Mouse (Mus musculus): ENCODE measurements around the gene Fbxw21.

The Fbxw21 gene

DNA sequence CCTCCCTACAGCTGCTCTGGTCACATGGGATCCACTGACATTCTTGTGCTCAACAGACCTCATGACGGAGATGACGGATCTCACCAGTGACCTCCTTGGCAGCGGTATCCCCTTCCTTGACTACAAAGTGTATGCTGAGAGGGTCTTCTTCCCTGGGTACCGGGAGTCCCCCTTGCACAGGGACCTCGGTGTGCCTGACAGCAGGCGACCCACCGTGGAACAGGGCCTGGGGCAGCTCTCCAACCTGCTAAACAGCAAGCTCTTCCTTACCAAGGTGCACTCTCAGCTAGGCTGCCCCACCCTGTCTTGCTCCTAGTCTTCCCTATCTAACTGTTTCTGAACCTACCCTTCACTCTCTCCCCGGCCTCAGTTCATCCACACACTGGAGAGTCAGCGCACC, 50.2 kb downstream of the Fbxw21 start:
- no peak for DNase-seq (ENCODE audit: extremely low read depth, low read depth)

DNA sequence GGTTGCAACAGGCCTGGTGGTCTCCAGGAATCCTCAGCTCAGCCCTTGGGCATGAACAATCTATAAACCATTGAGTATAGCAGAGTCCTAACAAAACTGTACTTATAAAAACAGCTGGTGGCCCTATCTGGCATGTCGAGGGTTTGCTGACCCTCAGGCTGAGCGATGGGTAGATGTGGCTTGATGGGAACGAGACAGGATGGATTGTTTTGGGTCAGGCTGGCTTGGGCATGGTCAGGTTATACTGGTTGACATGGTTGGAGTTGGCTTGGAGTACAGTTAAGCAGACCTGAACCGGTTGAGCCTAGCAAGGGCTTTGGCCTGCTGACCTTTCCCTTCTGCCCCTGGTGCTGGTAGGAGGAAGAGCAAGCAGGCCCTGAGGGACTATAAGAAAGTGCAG, 50.7 kb downstream of the Fbxw21 start:
- DNase-seq (ENCODE audit: extremely low read depth, low read depth), result no peak

DNA sequence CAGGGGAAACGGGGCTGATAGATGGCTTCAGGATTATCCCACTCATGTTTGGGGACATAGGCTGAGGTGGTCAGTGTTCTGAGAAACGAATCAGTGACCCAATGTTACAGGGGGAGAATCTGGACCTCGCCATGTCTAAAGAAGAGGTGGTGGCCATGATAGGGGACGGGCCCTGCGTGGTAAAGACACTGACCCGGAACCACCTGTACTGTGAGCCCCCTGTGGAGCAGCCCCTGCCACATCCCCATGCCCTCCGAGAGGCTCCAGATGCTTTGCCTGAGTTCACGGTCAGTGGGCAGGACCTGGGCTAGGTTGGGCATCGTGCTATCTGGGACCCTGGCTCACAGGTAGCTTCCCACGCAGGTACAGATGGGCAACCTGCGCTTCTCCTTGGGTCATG, 51.6 kb downstream of the Fbxw21 start:
- DNase-seq (ENCODE audit: extremely low read depth, low read depth), result no peak

DNA sequence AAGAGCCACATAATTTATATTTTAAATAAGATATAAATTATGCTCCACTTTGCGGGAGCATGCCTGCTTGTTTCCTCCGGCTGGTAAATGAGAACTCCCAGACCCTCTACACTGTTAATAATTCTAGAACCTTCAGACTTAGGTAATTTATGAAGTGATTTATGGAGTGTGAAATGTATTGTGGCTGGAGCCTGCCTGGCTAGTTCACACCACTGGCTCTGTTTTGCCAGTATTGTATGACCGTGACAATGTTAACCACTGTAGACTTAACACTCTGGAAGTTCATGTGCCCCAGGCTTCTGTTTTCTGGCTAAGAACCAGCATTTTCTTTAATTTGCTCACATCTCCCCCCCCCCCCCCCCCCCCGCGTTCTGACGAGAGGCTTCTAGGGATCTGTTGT, 54.5 kb downstream of the Fbxw21 start:
- no peak for DNase-seq (ENCODE audit: extremely low read depth, low read depth)

DNA sequence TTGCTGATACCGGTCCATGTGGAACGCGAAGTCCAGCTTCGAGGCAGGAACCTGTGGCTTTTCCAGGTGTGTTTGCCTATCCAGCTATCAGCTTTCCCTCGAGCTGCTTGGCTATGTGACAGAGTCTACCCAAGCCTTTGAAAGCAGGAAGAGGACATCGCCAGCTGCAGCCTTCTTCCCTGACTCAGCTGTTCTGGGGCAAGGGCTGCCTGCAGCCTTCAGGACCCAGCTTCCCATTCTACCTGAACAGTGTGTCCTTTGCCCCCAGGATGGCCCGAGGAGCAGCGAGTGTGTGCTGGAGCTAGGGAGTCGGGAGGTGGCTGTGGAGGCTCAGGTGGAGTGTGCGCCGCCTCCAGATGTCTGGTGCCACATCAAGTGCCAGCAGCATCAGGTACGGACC, 56.2 kb downstream of the Fbxw21 start:
- no peak for DNase-seq (ENCODE audit: extremely low read depth, low read depth)

DNA sequence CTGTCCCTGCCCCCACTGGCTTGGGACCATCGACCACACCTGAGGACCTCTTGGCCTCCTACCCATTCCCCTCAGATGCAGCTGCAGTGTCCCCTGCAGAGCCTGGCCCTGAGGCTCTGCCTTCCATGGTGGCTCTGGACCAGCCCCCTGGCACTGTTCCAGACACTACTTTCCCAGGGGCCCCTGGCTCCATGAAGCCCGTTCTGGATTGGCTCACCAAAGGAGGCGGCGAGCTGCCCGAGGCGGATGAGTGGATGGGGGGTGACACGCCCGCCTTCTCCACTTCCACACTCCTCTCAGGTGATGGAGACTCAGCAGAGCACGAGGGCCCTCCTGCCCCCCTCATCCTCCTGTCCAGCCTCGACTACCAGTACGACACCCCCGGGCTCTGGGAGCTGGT, 56.8 kb downstream of the Fbxw21 start:
- DNase-seq (ENCODE audit: extremely low read depth, low read depth), result no peak

DNA sequence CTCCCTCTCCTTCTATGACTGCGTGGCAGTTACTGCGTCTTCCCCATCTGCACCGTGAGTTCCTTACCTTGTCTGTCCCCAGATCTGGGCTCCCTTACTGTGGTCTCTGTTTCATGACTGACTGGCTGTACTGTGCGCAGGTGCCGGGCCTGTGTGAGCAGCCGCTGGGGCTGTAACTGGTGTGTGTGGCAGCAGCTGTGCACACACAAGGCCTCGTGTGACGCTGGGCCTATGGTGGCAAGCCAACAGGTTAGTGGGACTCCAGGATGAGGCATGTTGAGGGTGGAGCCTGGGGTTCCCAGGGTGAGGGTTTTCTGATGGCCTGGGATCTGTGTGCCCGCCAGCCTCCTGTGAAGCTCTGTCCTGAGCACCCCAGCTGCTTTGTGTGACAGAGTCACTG, 57.8 kb downstream of the Fbxw21 start:
- DNase-seq (ENCODE audit: extremely low read depth, low read depth), result no peak

DNA sequence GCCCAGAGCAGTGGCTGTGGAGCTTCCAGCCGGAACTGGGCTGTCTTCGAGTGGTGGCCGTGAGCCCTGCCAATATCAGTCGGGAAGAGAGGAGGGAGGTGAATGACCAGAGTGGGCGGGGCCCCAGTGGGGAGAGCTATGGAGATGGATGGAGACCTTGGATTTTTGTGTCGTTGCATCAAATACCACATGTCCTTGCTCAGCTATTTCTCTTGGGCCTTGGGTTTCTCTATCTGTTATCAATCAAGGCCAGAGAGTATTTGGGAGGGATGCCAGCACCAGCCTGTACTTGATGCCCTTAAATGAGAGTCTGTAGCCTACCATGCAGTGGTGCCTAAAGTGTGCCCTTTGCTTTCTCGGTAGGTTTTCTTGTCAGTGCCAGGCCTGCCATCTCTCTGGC, 58.6 kb downstream of the Fbxw21 start:
- DNase-seq (ENCODE audit: extremely low read depth, low read depth), result no peak

DNA sequence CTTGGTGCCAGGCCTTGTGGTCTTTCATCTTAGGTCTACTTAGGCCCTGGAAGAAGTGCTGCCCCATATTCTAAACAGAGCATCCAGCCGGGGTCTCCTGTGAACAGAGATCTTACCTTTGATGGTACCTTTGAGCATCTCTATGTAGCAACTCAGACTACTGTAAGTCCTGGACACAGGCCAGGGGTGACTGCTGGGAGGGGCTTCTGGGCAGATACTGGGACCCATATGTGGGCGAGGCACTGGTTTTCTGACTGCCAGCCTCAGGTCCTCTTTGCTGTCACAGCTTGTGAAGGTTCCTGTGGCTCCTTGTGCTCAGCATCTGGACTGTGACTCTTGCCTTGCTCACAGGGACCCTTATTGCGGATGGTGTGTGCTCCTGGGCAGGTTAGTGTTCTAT, 59.3 kb downstream of the Fbxw21 start:
- no peak for DNase-seq (ENCODE audit: extremely low read depth, low read depth)

DNA sequence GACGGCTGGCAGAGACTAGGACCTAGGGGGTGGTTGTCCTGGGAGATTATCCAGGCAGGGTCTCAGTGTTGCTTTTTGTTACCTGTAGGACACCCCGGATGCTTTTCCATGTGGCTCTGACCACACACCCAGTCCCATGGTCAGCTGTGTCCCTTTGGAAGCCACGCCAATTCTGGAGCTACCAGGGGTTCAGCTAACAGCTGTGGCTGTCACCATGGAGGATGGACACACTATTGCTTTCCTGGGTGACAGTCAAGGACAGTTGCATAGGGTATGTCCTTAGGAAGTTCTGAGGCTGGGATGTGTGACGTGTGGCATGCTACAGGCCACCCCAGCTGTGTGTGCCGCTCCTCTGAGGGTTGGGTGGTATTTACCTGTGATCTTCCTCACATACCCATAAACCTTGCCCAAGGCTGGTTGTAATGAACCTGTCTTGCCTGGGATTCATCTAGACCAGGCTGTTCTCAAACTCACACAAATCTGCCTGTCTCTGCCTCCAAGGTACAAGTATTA, 59.9 kb downstream of the Fbxw21 start:
- no peak for DNase-seq (ENCODE audit: extremely low read depth, low read depth)

DNA sequence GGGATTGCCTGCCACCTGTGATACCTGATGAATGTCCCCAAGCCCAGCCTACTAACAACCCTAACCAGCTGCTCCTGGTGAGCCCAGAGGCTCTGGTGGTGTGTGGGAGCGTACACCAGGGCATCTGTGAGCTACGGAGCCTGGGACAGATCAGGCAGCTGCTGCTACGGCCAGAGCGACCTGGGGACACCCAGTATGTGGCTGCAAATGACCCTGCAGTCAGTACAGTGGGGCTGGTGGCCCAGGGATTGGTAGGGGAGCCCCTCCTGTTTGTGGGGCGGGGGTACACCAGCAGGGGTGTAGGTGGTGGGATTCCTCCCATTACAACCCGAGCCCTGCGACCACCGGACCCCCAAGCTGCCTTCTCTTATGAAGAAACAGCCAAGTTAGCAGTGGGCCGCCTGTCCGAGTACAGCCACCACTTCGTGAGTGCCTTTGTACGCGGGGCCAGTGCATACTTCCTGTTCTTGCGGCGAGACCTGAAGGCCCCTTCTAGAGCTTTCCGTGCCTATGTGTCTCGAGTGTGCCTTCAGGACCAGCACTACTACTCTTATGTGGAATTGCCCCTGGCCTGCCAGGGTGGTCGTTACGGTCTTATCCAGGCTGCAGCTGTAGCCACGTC, 61.4 kb downstream of the Fbxw21 start:
- no peak for DNase-seq (ENCODE audit: extremely low read depth, low read depth)

DNA sequence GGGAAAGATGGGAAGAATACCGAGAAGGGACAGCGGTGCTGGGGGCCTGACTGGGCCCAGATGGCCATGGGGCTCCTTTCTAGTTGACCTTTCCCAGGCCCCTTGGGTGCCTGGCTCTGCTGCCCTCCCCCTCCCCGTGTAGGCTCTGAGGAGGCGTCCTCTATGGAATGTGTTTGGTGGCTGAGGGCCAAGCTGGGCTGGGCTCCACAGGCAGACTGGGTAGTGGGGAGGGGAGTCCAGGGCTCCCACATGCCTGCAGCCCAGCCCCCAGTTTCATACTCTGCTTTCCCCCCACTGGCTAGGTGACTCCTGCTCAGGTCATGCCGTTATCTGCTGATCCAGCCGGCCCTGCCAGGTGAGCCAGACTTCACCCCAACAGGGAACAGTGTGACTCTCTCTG, 62.9 kb downstream of the Fbxw21 start:
- DNase-seq (ENCODE audit: extremely low read depth, low read depth), result no peak

DNA sequence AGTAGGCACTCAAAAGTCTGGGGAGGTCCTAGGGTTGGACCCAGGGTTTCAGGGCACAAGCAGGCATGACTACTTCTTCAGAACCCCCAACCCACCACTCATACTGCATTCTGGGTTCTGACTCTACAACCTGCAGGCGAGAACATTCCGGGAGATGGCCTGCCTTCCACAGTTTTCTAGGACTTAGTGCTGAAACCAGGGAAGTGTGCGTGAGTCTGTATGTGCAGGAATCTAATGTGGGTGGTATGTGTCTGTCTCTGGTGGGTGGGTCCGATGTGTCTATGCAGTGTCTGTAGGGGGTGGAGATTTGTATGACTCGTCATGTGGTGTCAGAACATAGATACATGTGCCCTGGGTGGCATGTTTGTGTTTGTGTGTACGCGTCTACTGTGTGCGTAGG, 63.5 kb downstream of the Fbxw21 start:
- no peak for DNase-seq (ENCODE audit: extremely low read depth, low read depth)

DNA sequence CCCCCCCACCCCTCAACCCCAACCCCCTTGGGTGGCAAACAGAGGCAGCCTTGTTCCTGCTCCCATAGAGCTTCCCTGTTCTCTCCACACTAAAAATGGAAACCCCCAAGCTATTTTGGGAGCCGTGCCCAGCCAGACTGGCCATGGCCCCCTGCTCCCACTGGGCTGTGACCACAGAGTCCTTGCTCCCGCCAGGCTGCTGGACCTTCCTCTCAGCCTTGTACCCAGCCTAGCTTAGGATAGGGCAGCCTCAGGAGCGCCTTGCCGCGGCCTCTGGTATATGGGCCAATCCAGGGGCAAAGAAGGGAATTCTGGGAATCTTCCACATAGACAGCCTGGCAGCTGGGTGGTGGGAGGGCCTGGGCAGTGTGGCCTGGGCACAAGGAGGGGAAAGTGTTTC, 64.0 kb downstream of the Fbxw21 start:
- no peak for DNase-seq (ENCODE audit: extremely low read depth, low read depth)

DNA sequence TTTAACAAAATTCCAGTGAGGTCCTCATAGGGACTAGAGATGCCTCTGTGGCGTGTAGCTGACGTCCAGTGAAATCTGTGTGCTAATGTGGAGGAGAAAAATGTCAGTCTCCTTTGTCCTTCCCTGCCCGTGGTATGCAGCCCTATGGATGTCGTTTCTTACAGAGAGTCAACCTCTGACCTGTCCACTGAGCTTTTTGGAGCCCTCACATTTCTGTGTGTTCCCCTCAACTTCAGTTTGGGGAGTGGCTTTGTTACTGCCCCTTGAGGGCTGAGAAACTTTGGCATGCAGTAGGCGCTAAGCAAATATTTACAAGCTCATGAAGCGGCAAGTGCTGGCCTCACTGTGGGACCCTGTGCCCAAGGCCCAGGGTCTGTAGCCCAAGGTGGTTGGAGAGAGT, 64.5 kb downstream of the Fbxw21 start:
- no peak for DNase-seq (ENCODE audit: extremely low read depth, low read depth)

DNA sequence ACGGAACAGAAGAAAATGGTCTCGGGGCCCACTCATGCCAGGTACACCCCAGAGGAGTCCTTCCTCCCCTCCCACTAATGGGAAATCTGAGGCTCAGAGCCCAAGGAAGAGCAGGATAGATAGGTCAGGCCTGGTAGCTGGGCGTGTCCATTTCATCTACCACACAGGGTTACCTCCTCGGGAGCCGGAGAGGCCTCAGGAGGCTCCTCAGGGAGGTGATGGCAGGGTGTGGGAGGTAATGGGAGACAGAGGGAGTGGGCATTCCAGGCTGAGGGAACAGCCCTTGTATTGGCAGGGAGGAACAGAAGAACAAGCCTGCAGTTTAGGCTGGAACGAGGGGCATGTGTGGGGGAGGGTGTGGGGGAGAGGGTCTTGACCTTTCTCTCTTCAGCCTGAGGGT, 65.0 kb downstream of the Fbxw21 start:
- DNase-seq (ENCODE audit: extremely low read depth, low read depth), result no peak

DNA sequence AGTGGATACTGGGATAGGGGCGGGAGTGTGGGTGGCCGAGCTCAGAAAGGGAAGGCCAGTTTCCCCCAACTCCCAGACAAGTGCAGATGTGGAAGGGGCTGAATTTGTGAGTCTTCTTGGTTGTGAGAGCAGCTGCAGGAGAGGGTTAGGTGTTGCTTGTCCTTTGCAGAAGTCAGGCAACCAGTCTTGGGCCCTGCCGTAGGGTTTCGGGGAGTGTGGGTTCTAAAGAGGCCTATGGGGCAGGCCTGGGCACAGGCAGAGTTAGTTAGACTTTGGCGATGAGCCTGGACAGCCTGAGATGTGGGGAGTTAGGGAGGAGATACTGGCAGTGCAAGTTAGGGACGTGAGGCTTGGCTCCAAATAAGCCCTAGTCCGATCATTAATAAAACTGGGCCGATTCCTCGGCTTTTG, 65.6 kb downstream of the Fbxw21 start:
- no peak for DNase-seq (ENCODE audit: extremely low read depth, low read depth)

DNA sequence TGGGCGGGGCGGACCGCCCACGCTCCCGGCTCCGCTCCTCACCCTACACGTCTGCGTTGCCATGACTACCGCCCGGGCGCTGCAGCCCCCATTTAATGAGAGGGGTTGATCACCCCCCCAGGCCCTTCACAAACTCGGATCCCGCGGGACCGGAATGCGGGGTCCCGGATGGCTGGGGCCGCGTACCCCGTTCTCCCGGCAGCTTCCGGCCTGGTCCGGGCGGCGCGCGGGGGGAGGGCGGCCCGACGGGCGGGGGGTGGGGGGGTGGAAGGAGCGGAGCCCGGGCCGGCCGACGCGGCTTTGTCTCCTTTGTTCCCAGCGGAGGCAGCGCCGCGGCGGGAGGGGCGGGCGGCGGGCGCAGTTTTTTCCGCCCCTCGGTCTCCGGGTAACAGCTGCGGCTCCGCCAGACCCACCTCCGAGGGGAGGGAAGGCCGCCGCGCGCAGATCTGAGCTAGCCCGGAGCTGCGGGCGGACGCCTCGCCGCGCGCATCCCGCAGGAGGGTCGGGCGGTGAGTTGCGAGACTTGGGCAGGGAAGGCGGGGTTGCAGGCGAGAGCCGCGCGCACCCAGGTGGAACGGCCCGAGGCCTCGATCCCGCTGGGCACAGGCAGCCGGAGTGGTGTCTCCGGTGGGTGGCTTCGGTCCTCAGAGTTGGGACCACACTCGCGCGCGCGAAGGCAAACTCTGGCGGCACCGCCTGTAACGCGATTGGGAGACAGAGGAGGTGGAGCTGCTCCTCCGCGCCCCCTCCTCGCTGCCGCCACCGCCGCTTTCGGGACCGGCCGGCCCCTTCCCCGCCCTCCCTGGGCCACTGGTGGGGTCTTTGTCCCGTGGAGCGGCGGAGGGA, 66.5 kb downstream of the Fbxw21 start, which contains the start of gene Plxnb1:
TSS of gene Plxnb1 (plus strand) at position 253 of the 846 bp plus-strand sequence.
- no peak for DNase-seq (ENCODE audit: extremely low read depth, low read depth)

DNA sequence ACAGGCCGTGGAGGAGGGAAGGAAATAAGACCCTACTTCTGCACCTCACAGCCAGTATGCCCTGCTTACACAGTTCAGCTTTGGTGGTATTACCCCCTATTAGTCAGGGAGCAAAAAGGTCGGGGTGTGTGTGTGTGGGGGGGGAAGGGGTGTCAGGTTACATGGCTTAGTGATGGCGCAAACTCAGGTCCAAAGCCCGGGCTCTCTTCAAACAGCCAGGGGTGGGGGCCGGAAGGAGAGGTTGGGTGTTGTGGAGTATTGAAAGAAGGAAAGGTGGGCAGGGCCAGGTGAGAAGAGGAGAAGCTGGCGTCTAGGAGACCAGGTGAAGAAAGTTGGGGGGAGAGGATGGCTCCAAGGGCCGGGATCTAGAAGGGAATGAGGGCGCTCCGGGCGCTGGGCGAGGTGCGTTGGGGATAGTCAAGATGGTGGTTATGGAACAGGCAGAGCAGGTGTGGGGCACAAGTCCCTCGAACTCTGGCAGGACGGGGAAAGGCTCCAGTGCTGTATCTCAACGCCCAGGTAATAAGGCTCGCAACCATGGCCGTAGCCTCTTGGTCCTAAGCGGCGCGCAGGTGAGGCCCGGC, 67.2 kb downstream of the Fbxw21 start:
- no peak for DNase-seq (ENCODE audit: extremely low read depth, low read depth)

DNA sequence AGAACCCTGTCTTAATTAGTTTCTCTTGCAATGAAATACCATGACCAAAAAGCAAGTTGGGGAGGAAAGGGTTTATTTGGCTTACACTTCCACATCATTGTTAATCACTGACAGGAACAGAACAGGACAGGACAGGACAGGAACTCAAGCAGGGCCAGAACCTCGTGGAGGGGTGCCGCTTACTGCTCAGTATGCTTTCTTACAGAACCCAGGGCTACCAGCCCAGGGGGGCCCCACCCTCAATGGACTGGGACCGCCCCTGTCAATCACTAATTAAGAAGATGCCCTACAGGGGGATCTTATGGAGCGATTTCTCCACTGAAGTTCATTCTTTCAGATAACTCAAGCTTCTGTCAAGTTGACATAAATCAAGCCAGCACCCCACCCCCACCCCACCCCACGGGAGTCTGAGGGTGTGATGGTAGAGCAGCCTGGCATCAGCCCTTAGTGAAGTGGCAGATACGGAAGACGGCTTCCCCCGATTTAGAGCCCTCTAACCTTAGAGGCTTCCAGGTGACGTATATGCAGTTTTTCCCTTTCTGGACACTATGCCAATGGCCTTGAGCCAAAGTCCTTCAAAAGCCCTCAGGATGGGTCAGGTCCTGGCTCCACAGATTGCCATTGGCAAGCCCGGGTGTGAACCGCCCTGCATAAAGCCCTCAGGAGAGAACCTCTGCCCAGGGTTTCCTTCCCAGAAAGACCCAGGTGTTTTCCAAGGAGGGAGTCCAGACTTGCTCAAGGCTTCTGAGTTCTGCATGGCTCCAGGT, 67.9 kb downstream of the Fbxw21 start:
- DNase-seq (ENCODE audit: extremely low read depth, low read depth), result no peak

DNA sequence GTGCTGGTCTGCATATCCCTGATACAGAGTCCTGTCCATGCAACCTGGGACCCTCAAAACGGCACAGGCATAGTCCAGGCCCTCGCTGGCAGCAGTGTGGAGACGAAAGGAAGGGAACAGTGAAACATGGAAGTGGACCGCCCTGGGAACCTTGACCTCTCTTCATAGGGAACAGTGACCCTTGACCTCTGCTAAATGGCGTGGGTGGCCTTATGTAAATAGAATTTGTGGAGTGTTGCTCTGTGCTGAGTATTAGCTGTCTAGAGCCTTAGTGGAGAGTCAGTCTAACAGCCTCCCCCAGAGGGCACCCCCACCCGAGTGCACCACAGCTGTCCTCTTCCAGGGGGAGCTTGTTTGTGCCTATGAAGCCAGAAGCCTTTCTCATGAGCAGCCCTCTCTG, 69.0 kb downstream of the Fbxw21 start:
- no peak for DNase-seq (ENCODE audit: extremely low read depth, low read depth)

DNA sequence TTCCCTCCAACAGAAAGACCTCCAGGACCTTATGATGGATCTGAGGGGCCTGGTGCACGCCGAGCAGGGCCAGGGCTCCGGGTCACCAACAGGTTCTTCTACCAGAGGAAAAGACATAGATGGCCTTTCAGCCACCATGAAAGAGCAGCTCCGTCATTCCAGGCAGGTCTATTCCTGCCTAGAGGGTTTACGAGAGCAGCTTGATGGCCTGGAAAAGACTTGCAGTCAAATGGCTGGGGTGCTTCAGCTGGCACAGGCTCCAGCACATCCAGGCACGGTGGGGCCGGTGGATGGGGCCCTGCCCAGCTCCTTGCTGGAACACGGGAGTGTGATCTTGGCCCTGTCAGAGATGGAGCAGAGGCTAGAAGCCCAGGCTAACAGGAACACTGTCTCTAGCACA, 70.0 kb downstream of the Fbxw21 start:
- no peak for DNase-seq (ENCODE audit: extremely low read depth, low read depth)
